Mouse (Mus musculus) monocyte, adult 5-6 weeks (primary cell): ENCODE data around the gene Phka2. TPM values are rescaled to one million over a fixed set of nuclear protein-coding genes. Genes with fewer than 3 reads are reported as not detected.

Experiments
- ATAC-seq: fragments of 153-309, 156-312 bp; replicated peaks from 2 replicates; pipeline ENCODE4 v1.8.0; 2017; ENCODE audit warnings: mild to moderate bottlenecking; ENCODE audit not compliant: low TSS enrichment, insufficient number of reproducible peaks, severe bottlenecking, poor library complexity, low FRiP score
- total RNA-seq: library from RNA; stranded (forward); fragments of 200-1000, 200-491, 200-594 nt; gene quantifications from 3 replicates; pipeline ENCODE4 v1.2.3, GENCODE M21; 2017

Gene Phka2
- total RNA-seq, 1 experiment from 2014 or later = 17.5 TPM

DNA sequence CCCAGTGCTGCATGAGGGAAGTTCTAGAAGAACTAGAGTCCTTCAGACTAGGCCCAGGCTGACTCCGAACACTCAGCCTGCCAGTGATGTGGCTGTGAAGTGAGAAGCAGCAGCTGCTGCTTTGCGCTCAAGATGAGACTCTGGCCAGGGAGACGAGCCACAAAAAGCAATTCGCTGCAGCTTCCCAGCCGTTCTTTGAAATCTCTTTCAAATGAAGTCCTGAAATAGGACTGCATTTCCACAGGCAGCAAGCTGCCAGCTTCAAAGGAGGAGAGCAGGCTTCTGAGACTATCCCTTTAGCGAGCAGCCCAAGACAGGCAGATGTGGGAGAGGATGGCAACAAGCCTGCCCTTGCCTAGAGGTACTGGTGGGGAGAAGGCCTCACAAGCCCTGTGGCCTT lies 91.0 kb downstream of the Phka2 start:
- no peak for ATAC-seq

DNA sequence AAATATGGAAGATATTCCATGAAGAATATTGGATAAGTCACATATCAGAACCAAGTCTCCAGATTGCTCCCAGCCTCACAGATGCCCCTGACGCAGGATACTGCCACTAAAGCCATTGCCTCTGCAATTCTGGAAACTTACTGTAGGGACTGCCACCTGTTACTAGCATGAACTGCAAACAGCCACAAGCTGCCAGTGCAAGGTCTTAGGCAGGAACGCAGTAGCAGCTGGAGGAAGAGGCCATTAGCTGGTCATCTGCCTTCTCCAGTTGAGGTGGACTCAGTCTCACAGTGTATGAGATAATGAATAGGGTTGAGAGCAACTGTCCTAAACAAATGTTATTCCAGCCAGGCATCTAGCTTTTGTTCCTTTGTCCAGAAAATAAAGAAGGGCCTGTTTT lies 96.1 kb downstream of the Phka2 start:
- ATAC-seq = no peak

DNA sequence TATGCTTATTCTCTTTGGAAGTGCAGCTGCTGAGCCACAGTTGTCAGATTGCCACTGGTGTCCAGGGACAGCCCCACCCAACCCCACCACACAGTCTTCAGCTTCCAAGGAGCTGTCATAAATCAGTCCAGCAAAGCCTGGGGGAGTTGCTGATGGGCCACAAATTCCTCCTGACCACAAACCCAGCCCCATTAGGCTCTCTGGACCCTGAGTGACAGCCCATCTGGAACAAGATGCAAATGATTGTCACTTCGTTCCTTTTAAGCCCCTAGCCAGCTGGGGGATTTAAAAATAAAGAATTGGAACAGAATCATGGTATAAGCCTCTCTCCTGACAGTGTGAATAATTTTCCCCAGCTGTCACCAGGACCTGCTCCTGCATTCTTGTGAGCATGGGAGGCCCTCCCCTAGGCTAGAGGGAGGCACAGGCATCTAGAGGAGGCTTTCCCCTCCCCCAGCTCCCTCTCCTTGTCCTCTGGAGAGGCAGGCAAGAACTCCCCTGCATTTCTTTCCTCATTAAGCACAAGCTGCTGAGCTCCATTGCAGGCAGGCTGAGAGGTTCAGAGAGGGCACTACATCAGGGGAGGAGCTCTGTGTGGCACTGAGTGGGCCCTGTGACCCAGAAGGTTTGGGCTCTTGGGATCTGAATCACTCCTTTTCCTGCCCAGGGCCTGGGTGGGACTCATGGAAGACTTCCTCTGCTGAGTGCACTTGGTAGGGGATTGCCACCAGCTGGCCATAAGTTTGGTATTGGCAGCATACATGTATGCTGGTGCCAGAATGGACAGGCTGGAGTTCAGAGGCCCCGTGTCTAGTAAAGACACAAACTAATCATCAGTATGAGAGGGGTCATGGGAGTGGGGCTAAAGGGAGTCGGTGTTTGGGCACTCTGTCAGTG lies 96.8 kb downstream of the Phka2 start:
- ATAC-seq = no peak

DNA sequence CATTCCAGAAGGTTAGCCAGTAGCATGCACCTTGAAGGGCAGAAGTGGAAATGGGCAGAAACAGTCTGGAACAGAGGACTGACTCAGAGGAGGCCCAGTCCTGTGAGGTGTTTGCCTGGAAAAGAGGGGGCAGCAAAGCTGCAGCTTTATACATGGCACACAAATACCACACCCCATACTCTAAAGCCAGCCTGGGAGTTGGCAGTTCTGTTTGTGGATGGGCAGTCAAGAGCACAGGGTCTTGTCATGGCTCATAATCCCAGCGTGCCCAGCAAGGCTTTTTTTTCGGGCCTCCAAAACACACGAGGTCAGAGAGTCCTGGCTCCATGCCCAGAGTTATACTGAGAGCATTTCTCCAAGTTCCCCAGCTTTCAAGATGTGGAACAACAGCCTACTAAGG lies 99.1 kb downstream of the Phka2 start:
- no peak for ATAC-seq

DNA sequence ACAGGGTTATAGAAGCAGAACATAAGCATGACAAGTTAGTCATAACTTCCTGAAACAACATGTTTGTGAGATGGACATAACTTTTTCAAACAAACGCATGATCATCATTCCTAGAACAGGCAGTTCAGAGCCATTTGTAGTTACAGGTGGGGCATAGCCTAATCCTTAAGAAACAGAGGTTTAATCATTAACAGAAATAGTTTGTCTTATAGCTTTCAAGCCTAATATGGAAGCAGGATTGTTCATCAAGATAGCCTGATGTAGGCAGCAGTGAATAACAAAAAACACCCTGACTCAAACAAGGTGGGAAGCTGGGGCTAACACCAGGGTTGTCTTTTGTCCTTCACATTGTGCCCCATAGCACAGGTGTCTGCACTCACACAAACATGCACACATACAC lies 100.8 kb downstream of the Phka2 start:
- ATAC-seq = no peak

DNA sequence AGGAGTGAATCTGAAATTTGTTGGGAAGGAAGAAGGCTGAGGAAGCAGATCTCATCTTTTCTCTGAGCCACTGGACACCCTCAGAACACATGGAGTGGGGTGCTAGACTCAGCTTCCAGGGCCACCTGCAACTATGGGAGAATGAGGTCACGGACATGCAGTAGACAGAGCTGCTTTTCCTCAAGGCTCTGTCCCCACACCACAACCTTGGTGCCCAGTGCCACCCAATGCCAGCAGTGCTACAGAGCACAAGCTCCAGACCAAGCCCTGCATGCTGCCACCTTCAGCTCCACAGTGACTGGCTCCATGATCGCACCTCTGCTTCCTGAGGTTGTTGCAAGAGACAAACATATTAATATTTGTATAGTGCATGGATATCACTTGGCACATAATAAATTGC lies 101.3 kb downstream of the Phka2 start:
- no peak for ATAC-seq

DNA sequence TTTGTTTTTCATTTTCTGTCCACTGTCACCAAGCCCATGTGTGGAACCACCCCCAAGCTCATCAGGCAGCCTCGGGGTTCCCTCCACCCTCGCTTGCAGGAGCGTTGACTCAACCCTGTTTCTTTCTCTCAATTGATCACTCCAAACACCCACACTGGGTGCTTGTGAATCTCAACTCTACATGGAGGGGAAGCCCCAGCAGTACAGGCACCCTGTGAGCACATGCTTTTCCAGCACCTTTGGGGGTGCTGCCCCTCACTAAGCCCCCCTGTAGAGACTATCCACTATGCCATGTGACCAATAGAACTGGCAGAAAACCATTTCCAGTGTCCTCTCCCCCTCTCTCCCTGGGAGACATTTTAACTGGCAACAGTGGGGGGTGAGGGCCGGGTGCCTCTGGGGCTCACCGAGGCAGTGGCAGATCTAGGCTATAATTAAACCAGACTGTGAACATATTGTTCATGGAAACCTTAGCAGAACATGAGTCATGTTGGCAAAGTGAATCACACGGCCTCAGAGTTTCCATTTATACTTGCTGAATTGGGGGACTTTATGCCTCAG lies 102.1 kb downstream of the Phka2 start:
- ATAC-seq = no peak

DNA sequence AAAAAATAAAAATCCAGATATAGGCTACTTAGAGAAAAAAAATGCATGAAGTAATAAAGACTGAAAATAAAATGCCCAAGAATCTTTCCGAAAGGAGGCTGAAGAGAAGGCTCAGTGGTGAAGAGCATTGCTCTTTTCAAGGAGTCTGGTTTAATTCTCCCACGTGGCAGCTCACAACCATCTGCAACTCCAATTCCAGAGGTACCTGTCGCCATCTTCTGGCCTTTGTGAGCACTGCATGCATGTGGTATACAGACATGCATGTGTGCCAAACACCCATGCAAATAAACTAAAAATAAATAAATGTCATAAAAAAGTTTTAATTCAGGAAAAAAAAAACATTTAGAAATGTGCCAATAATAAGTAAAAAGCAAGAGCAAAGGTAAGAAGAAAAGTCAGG lies 107.9 kb downstream of the Phka2 start:
- ATAC-seq = no peak

DNA sequence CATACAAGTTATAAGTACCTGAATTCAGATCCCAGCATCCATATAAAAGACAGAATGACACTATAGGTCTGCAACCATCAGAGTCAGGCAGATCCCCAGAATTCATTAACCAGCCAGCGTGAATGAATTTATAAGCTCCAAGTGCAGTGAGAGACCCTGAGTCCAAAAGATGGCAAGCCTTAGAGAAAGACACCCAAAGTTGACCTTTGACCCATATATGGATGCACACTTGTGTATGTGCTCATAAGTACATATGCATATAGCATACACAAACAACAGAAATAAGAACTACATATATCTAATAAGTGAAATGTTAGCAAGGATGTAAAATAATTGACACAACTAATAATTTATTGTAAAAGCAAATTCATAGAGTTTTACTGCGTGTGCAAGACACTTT lies 108.5 kb downstream of the Phka2 start:
- ATAC-seq = no peak

DNA sequence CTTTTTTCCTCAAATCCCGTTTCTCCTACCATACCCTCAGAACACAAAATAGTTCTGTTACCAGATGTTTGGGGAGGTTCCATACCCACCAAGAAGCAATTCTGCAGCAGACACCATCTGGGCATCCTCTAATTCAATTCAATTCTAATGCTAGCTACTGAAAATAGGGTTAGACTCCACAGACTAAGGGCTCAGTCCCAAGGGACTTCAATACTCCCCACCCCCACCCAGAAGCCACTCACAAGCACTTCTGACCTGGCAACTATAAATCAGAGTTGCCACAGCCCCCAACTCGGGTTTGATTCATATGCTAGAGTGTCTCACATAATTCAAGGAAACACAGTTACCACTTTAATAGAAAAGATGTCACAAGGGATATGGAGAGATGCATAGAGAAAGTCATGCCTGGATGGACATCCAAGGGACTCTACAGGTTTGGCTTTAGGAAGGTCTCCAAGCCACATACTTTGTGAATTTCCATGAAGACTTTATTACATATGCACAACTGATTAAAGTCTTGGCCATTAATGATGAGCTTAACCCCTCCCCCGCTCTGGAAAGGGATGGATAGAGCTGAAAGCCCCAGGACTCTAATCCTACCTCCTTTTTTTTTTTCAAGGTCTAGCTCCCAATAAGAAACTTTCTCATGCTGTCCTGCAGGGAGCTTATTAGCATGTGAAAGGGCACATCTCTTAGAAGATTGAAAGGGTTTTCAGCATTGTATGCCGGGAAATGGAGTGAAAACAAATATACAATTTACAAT lies 109.1 kb downstream of the Phka2 start:
- ATAC-seq = no peak

Other genes starting within 250 kb of the Phka2 start
- 0.29 TPM in 1 of 3 replicates, not detected in the others for gene Adgrg2, start 111.5 kb upstream of the Phka2 start, total RNA-seq
- not detected in 3 replicates for gene Ppef1, start 233.6 kb downstream of the Phka2 start, total RNA-seq